Mouse (Mus musculus) cerebellum, adult 9-11 months (tissue): ENCODE results near the gene Coro1c.

Experiments used
- DNase-seq: peaks from one replicate; pipeline ENCODE4 v3.0.0; 2022

Coro1c gene

GRCm38 (mm10) chr5:113921310-113922166, 13.0 kb upstream of the Coro1c start:
- DNase-seq: peak; percentile 88

DNA sequence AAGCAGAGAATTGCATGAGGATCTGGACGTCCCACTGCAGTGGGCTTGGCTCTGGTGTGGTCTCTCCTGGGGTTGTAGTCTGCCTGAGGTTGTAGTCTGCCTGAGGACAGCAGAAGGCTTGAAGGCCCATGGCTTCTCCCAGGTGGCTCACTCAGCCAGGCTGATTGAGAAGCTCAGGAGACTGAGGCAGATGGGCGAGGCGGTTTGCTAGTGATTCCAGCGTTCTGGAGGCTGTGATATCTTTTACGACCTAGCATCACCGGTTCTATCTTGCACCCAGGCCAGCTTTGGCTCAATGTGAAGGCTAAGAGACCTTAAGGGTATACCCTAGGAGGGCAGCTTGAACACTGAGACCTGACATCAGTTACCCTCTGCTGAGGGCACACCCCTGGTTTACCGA, 10.5 kb upstream of the Coro1c start:
- DNase-seq: no peak

DNA sequence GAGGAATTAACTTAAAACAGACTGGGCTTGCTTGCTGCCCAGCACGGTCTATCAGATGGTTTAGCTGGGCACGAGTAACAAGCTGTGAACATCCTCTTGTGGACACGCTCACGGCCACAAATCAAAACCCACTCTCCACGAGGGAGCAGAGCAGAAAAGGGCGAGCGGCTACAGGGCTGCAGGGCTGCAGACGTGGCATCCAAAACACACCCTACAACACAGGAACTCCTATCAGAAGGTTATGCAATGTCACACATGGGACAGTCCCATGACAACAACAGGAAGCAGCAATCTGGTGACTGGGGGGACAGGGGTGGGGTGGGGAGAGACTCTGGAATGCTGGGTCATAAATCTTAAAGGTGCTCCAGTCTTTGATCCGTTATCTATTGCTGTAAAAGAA, 10.1 kb upstream of the Coro1c start:
- no peak for DNase-seq

- no peak for DNase-seq
Observed at GRCm38 (mm10) chr5:113910705-113911104, 2.1 kb upstream of the Coro1c start.

DNA sequence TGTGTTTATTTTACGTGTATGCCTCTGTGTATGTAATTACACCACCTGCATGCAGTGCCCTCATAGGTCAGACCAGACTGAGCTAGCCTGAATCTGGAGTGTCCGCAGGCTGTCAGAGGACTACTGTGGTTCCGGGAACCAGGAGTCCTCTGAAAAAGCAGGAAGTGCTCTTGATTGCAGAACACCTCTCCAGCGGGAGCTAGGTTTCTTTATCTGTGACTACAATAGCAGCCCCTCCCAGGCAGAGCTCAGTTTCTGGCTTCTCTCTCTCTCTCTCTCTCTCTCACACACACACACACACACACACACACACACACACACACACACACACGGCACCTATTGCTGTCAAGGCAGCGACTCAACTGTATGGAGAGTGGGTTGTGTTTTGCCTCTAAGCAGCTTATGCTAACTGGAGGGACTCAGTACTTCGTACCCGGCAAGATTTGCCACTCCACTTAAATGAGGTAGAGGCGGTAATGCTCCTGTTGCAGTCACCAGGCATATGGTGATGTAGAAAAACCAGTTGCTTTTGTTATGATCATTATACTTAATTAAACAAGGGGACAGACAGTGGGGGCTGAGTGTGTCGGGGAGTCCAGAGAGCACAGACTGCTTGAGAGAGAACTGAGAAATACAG, 1.6 kb upstream of the Coro1c start:
- no peak for DNase-seq

- DNase-seq: peak; percentile 77
Observed at GRCm38 (mm10) chr5:113907786-113908567, 581 bp downstream of the Coro1c start.

DNA sequence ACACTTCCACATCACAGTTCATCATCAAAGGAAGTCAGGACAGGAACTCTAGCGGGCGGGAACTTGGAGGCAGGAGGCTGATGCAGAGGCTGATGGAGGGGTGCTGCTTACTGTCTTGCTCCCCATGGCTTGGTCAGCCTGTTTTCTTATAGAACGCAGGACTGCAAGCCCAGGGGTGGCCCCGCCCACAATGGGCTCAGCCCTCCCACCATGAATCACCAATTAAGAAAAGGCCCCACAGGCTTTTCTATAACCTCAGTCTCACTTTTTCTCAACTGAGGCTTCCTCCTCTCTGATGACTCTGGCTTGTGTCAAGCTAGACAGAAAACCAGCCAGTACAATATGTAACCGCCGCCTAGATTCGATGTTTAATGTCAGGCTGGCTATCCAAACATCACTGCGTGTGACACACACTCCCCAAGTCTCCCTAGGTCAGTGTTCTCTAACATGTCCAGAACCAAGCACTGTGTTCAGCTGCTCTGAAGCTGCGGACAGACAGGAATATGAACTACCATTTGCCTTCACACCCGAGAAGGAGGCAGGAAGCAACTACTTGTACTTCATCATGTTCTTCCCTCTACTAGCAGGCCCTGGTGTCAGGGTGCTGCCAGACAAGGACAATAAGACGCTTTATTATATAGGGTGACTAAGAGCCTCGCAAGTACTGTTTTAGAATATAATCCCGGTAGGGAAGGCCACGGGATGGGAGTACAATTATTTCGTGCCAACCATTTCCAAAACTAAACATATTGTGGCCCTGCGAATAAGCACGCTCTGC, 1.4 kb downstream of the Coro1c start:
- DNase-seq: peak; percentile 51

DNA sequence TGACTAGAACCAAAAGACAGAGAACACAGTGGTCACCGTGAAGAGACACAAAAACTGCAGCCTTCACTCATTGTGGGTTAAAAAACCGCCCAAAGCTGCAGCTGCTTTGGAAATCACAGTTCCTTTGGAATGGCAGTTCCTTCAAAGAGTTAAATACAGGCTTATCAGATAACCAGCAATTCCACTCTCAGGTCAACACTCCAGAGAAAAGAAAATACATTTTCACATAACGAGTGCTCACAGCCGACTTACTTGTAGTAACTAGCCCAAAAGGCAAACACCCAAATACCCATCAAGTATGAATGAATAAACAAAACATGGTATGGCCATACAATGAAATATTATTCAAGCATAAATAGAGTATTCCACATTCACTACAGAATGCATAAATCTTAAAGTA, 3.6 kb downstream of the Coro1c start:
- DNase-seq: no peak

- no peak for DNase-seq
Observed at GRCm38 (mm10) chr5:113902983-113903382, 5.6 kb downstream of the Coro1c start.

GRCm38 (mm10) chr5:113902017-113902416, 6.5 kb downstream of the Coro1c start:
- DNase-seq: no peak

- DNase-seq: no peak
Observed at GRCm38 (mm10) chr5:113901074-113901571, 7.4 kb downstream of the Coro1c start.

DNA sequence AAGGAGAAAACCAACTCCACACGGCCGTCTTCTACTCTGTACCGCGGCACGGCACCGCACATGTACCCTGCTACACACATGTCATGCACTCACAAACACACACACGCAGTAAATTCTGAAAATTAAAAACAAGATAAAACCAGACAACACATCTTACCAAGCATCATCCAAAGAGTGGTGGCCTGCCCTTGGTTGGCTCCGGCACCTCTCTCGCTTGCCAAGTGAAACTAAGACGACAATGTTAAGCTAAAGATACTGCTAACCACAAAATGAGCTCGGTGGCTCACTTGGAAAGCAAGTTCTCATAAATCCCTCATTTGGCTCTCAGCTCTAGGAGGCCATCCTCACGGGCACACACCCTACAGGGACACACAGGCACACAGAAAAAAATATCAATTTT, 9.0 kb downstream of the Coro1c start:
- DNase-seq: no peak

DNA sequence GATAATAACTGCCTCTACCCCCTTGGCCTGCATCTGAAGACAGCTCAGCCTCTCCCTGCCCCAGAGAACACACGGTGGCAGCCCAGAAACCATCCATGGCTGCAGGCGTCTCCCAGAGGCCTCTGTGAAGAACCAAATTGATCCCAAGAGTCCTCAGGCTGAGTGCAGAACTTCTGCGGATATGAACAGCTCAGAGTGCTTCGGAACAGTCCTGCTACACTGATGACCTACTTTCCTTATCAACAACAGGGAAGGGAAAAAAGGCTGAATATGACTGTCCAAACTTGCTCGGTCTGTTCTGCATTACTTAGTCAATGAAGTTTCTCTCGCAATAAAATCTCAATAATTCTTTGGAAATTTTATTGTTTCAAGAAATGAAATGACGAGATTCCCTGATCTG, 16.6 kb downstream of the Coro1c start:
- DNase-seq: no peak

GRCm38 (mm10) chr5:113890874-113891273, 17.7 kb downstream of the Coro1c start:
- DNase-seq: no peak

- no peak for DNase-seq
Observed at GRCm38 (mm10) chr5:113889912-113890311, 18.6 kb downstream of the Coro1c start.

DNA sequence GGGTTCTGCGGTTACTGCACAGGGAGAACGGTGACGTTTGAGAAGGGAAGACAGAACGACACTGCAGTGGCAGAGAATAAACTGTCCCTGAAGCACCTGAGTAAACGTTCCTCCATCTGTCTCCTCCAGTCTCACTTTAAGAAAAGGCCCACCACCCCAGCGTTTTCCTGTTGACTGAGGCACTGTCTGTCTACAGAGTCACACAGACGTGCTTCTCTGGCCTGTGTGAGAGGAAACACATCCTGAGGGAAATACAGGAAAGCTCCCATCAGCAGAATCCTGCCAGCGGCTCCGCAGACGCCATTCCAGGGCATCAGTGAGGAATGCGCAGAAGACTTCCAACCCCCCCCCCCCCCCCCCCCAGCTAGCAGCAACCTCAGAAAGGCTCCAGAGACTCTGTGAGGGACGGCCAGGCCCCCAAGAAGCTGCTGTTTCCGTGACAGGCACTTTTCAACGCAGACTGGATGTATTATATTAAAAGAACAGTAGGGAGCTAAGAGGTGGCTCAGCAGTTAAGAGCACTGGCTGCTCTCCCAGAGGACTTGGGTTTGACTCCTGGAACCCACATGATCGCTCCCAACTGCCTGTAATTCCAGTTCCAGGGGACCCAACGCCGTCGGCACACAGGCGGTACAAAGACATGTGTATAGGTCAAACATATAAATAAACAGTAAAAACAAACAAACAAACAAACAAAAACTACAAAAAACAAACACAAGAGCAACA, 19.2 kb downstream of the Coro1c start:
- DNase-seq: no peak

GRCm38 (mm10) chr5:113888186-113888795, 20.3 kb downstream of the Coro1c start:
- DNase-seq: no peak

DNA sequence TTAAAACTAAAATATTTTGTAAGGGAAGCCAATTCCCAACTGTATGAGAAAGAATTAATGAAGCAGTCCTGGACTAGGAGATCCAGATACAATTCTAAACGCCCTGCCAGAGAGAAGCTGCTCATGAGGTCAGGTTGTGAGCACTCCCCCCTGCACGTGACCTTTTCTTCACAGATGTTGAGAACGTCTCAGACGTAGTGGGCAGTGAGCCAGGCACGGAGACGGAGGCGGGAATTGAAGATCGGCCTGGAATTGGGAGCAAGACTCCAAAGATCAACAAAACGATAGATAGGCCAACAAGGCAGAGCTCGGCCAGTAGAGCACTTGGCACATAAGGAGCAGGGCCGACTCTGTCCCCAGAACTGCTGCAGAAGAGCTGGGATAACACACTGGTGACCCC, 21.4 kb downstream of the Coro1c start:
- DNase-seq: no peak

- no peak for DNase-seq
Observed at GRCm38 (mm10) chr5:113885623-113886022, 22.9 kb downstream of the Coro1c start.

GRCm38 (mm10) chr5:113884750-113885149, 23.8 kb downstream of the Coro1c start:
- DNase-seq: no peak

GRCm38 (mm10) chr5:113883384-113883771, 25.2 kb downstream of the Coro1c start:
- DNase-seq: no peak
